Mouse (Mus musculus): Measurements from ENCODE around the gene Anxa2. TPM values are rescaled to one million over a fixed set of nuclear protein-coding genes. Genes with fewer than 3 reads are reported as not detected.

The Anxa2 gene
- total RNA-seq, 2 experiments from 2014 or later = 207 to 221 TPM

DNA sequence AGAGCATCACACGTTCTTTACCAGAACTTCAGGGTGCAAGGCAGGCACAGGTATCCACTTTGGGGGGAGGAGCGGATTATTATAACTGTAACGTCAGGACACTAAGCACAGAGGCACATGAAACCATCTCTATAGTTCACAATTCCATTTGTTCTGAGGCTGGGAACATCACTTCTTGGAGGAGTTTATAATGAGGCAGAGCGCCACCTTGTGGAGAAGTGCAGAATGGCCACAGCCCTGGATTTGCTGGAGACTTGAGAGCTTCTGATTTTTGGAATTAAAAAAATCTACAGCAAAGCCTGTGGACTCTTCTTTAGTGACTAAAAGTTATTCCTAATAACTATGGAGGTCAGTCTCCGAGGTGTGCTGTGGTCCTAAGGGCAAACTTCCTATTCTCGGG, 49.1 kb downstream of the Anxa2 start:
- peak; percentile 65 to 84 for DNase-seq
- intact Hi-C loops (cut with DNase I) = loop anchor here (5.0 kb wide), 1 partner anchor 145 kb away; no protein-coding TSS in a partner anchor

DNA sequence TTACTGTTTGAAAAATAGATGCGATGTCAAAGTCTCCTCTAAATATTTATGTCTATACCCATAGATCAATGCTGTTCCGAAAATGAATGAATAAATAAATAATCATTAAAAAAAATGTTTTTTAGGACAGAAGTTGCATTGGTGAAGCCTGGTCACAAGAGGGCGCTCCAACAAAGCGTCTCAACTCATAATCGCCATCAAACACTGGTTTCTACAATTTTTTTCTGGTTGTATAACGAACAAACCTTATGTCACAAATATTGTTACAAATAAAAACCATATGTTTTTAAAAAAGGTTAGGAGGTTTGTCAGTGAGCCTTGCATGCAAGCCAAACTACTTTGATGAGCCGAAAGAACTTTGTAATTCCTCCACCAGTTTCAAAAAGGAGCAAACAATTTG, 52.2 kb downstream of the Anxa2 start:
- intact Hi-C loops (cut with DNase I) = loop anchor here (2.0 to 5.0 kb wide), 2 partner anchors 117 to 482 kb away; partner anchors contain the start of gene Bnip2
- DNase-seq = peak; percentile 27 to 60

DNA sequence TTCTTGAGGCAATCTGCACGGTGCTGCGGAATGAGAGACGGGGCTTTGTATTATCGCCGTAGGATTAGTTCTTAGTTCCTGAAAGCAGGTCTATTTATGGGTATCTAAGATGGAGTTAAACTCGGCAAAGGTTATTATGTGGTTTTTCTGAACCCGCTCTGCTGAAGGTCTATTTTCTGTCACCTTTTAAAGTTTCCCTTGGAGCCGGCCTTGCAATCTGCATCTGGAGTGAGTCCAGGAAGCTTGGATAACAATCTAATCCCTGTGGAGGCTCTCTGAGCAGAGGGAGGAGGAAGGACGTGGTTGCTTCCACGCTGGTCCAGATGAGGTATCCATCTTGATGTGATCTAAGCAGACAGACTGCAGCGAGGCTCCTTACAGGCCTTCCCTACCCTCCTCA, 53.8 kb downstream of the Anxa2 start:
- intact Hi-C loops (cut with DNase I) = loop anchor here (2.0 to 5.0 kb wide), 2 partner anchors 116 to 480 kb away; partner anchors contain the start of gene Bnip2

DNA sequence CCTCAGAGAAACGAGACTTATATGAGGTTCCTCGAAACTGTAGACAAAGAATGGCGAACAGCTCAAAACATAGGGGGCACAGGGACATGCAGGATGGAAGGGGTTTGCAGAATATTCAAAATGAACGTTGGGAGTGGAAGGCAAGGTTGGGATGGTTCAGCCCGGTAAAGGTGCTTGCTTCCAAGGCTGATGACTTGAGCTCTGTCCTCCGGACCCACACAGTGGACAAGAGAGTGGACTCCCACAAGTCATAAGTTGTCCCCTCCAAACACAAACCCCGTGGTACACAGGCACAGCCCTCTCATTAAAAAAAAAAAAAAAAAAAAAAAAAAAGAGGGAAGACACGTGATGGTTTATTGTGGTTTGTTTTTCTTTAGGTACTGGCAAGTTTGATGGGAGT, 54.6 kb downstream of the Anxa2 start:
- DNase-seq = no peak
- intact Hi-C loops (cut with DNase I) = loop anchor here (5.0 kb wide), 1 partner anchor 479 kb away; the partner anchor contains the start of gene Bnip2

More for the DNA sequence above, 53.8 kb downstream of the Anxa2 start:
- no peak for DNase-seq

DNA sequence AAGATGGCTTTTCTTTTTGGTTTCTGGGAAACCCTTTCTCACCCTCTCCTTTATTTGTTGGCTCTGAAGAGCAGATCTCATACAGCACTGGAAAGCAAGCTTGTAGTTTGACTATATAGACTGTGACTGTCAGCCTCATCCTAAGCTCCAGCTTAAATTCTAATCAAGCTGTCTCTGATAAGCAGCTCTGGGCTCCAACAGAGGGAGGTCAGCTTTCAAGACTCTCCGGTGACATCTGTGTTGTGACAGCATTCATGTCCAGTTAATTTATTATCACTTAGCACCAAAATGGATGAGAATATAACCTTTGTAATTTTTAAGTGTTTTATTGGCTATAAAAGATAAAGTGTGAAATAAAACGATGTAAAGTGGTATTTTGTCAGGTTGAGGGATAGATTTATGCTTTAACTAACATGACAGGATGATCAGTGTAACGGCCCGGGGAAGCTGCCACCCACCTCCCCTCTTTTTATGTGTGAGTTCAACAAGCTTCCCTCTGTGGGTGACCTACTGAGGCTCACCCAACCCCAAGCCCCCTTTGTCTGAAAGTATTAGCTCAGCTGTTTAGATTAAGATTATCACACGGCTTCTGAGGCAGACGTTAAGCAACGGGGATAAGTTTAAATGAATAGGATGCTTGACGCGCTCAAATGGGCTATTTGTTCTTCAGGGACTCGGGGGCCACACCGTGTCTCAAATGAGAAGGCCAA, 58.6 kb downstream of the Anxa2 start:
- no peak for DNase-seq
- intact Hi-C loops (cut with DNase I) = no loop called here

DNA sequence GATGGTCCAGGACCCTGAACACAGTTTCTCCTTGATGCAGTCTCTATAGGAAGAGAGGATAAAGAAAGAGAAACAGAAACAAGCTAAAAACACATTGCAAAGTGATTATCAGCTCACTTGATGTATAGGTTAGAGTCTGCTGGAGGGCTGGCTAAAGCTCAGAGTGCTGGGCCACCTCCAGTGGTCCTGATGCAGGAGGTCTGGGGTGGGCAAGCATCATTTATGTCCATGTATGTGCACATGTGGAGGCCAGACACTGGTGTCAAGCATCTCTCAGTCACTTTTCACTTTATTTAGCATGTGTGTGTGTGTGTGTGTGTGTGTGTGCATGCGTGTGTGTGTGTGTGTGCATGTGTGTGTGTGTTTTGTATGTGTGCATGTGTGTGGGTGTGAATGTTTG, 59.3 kb downstream of the Anxa2 start:
- DNase-seq = no peak

DNA sequence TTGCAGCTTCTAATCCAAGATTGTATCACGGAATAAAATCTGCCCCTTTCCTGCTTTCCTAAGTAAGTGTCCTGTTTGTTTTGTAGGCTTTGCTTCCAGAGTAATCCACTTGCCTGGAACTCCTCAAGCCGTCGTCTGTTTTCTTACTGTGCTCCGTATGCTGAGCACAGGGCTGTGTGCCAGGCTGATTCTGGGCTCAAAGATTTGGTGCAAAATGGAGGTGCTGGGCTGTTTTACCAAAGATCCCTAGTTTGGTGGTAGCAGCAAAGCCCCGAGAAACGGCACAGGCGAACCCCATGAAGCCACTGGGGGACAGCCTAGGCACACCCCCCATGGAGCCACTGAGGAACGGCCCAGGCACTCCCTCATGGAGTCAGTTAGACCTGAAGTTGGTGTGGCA, 60.8 kb downstream of the Anxa2 start:
- intact Hi-C loops (cut with DNase I) = no loop called here
- no peak for DNase-seq

More for the DNA sequence above, 59.3 kb downstream of the Anxa2 start:
- intact Hi-C loops (cut with DNase I) = no loop called here

DNA sequence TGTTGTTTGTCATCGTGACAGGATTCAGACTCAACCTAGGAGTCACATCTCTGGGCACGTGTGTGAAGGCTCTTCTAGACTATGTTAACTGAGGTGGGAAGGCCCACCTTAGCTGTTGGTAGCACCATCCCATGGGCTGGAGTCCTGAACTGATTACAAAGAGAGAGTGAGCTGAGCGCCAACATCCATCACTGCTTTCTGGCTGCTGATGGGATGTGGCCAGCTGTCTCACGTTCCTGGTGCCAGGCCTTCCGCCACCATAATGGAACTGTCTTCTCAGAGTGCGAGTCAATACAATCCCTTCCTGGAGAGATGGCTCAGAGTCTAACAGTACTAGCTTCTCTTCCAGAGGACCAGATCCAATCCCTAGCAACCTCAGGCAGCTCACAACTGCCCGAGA, 62.0 kb downstream of the Anxa2 start:
- no peak for DNase-seq
- intact Hi-C loops (cut with DNase I) = no loop called here

DNA sequence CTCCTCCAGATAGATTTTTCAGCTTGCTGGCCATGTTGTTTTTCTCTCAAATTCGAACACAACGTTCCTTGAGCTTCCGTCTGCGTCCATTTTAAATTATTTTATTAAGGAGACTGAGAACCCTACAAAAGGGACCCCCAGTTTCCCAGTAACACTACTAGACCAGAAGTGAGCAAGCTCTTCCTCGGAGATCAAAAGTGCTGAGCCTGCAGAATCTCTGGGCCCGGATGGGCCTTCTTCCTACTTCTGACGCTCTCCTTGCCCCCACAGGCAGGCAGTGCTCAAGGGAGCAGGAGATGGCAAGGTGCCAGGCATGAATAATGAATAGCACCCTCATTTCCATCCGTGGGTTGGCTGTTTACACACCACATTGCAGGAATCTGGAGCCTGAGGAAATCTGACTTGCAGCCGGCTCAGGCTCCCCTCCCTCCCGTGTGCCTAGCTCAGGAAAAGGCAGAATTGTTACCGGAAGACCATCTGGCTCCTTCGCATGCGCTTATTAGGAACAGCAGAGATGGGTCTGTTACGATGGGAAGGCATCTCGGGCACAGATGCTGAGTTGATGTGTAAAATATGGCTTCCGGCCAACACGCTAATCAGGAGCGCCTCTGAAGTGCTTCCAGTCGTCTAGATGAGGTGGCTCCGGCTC, 64.1 kb downstream of the Anxa2 start:
- DNase-seq = no peak

More for the DNA sequence above, 64.1 kb downstream of the Anxa2 start:
- intact Hi-C loops (cut with DNase I) = no loop called here

Small RNAs within 50 kb of the gene (microRNA-seq; reads per million reads assigned to microRNA genes)
- gene Mir3109 = 0.71 to 1.7 reads per million in 2 experiments

Other genes with a start within 250 kb of the Anxa2 start
- gene Ice2, start 55.7 kb upstream of the Anxa2 start, total RNA-seq (2021) = 10 to 100 TPM in 1 of 2 experiments, 1 to 10 TPM in 1; 8.6 to 10.2 TPM